Comparison of ENCODE assay signal across 14 mouse cellular contexts in the genomic region with DNA sequence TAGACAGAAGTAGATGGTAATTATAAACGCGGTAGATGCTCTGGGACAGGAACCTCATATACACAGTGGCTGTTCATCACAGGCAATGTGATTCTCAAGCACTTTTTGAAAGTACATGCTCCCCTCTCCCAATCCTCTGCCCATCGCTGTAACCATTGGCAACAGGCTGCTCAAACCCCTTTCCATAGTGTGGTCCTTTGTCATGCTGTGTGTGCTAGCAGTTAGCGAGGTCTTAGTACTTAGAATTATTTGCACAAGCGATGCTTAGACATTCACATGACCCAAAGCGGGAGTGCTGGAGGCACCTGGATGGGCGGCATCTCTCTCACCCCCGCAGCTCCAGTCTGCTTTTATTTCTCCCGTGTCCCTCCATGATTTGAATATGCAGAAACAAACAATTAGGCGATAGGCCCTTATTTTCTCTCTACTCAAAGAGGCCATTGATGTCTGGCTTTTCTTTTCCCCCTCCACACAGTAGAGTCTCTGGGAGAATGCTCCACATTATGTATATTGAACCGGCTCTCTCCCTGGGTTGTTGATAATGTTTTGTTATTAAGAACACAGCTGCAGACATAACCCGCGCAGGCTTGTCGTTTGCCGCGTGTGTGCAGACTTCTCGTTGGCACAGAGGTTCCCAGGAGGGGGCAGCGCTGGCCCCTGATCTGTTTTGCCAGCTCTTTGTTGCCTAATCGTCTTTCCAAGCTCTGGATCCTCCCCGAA. TPM values are rescaled to one million over a fixed set of nuclear protein-coding genes. Genes with fewer than 3 reads are reported as not detected.
A peak's percentile ranks its signal among the peaks of the same experiment; 100 is the strongest.
DNase-seq lines count a peak whose midpoint lies in the region; ATAC-seq and TF ChIP-seq lines count a peak whose summit lies in the region.
"Had no signal": no experiment of that assay in that cellular context is flagged by ENCODE, and none has a peak within 500 bp of the region (broad histone marks: within the 10 kb centered on the region; RNA-seq: fewer than 3 reads in every experiment).

No protein-coding gene starts in this region.

- H3K27me3 ChIP-seq in embryonic facial prominence, embryonic 13.5 days = no peaks in the 10 kb centered on the region
- H3K27me3 ChIP-seq in hindbrain, embryonic 12.5 days = no peaks in the 10 kb centered on the region
- no peaks in the 10 kb centered on the region for H3K27me3 ChIP-seq in midbrain, embryonic 16.5 days (ENCODE audit: control insufficient read depth, insufficient read depth, low read depth, low read length)

- H3K4me3 ChIP-seq in embryonic facial prominence, embryonic 13.5 days = no peak overlapping the region
- no peak overlapping the region for H3K4me3 ChIP-seq in hindbrain, embryonic 12.5 days
- no peak overlapping the region for H3K4me3 ChIP-seq in midbrain, embryonic 16.5 days (ENCODE audit: low read depth, low read length)
- H3K4me3 ChIP-seq: erythroblast, embryonic 14.5 days had no signal

- TF ChIP-seq POLR2A in brain, embryonic 14.5 days (IDR thresholded peaks at IDR 0.05; ENCODE audit: borderline replicate concordance, extremely low read depth, insufficient read depth, insufficient read length, poor library complexity, severe bottlenecking) = no peak

- no peaks in the 10 kb centered on the region for H3K4me1 ChIP-seq in embryonic facial prominence, embryonic 13.5 days
- peaks cover 14% of the 10 kb centered on the region for H3K4me1 ChIP-seq in hindbrain, embryonic 12.5 days
- peaks cover 24% of the 10 kb centered on the region for H3K4me1 ChIP-seq in midbrain, embryonic 16.5 days (ENCODE audit: control insufficient read depth, insufficient read depth, low read length)

- no peak overlapping the region for H3K27ac ChIP-seq in embryonic facial prominence, embryonic 13.5 days
- peak overlapping the region; percentile 83 for H3K27ac ChIP-seq in hindbrain, embryonic 12.5 days
- H3K27ac ChIP-seq in midbrain, embryonic 16.5 days (ENCODE audit: low read length) = peak overlapping the region; percentile 78

- no peak overlapping the region for H3K9ac ChIP-seq in embryonic facial prominence, embryonic 13.5 days
- no peak overlapping the region for H3K9ac ChIP-seq in hindbrain, embryonic 12.5 days
- peak overlapping the region; percentile 4 for H3K9ac ChIP-seq in midbrain, embryonic 16.5 days (ENCODE audit: low read depth, low read length)

- no peaks in the 10 kb centered on the region for H3K9me3 ChIP-seq in embryonic facial prominence, embryonic 13.5 days
- no peaks in the 10 kb centered on the region for H3K9me3 ChIP-seq in hindbrain, embryonic 12.5 days (replicated peaks)
- no peaks in the 10 kb centered on the region for H3K9me3 ChIP-seq in midbrain, embryonic 16.5 days (replicated peaks; ENCODE audit: control insufficient read depth, low read length, poor library complexity, severe bottlenecking)

- no peaks in the 10 kb centered on the region for H3K36me3 ChIP-seq in embryonic facial prominence, embryonic 13.5 days
- H3K36me3 ChIP-seq in hindbrain, embryonic 12.5 days = no peaks in the 10 kb centered on the region
- no peaks in the 10 kb centered on the region for H3K36me3 ChIP-seq in midbrain, embryonic 16.5 days (ENCODE audit: control insufficient read depth, insufficient read depth, low read length)

- no peak for ATAC-seq in embryonic facial prominence, embryonic 13.5 days (ENCODE audit: insufficient number of reproducible peaks, insufficient read depth, low FRiP score, low TSS enrichment, low read depth)
- ATAC-seq in hindbrain, embryonic 12.5 days (ENCODE audit: low FRiP score) = peak; percentile 85
- ATAC-seq in midbrain, embryonic 16.5 days = peak; percentile 88
- ATAC-seq in erythroblast, adult 5-6 weeks (replicated peaks; ENCODE audit: low FRiP score, poor library complexity, severe bottlenecking) = no peak

- peak; percentile 92 for DNase-seq in brain, embryonic 14.5 days (ENCODE audit: low read depth)
- no peak for DNase-seq in kidney, adult 11 months
- DNase-seq in adrenal gland, adult (ENCODE audit: inconsistent age in 2 of 2, low spot score in 1 of 2) = no peak
- no peak for DNase-seq in T-cell, adult 2 months (ENCODE audit: low spot score)
- DNase-seq: adrenal gland, postnatal 10 days; heart, postnatal 10 days; kidney, adult 8-10 months; lung, adult 18-20 months had no signal

- 27% methylated on average over 20 of the region's 20 CpGs for WGBS in embryonic facial prominence, embryonic 13.5 days
- WGBS in hindbrain, embryonic 12.5 days = 19% methylated on average over 20 of the region's 20 CpGs
- 4% methylated on average over 20 of the region's 20 CpGs for WGBS in midbrain, embryonic 16.5 days

- TF ChIP-seq CTCF in brain, embryonic 14.5 days (IDR thresholded peaks at IDR 0.05; ENCODE audit: borderline replicate concordance, extremely low read depth, insufficient read depth, insufficient read length) = no peak

- peak overlapping the region; percentile 7; the same call in 1 of the 2 replicates for H3K4me2 ChIP-seq in embryonic facial prominence, embryonic 13.5 days
- peak overlapping the region; percentile 30 for H3K4me2 ChIP-seq in hindbrain, embryonic 12.5 days (replicated peaks)
- peak overlapping the region; percentile 19 for H3K4me2 ChIP-seq in midbrain, embryonic 16.5 days (ENCODE audit: low read length)

RNA-seq across cellular contexts. Expression of a gene that starts 32.9 kb away (rescaled TPM):
- polyA plus RNA-seq in brain, embryonic 14.5 days (2012; rRNA removed) = 240 and 244 TPM in 2 replicates
- 544 and 631 TPM in 2 replicates for polyA plus RNA-seq in embryonic facial prominence, embryonic 13.5 days (2015; fragmentation: Nextera tagmentation; extraction: Ambion mirVana)
- 542 and 547 TPM in 2 replicates for polyA plus RNA-seq in hindbrain, embryonic 12.5 days (2016; fragmentation: Nextera tagmentation; extraction: Ambion mirVana)
- polyA plus RNA-seq in midbrain, embryonic 16.5 days (2015; fragmentation: Nextera tagmentation; extraction: Ambion mirVana) = 329 and 357 TPM in 2 replicates
- total RNA-seq in erythroblast, adult 5-6 weeks (2015; ENCODE audit: low replicate concordance) = 125 and 151 TPM in 2 replicates
- total RNA-seq in erythroblast, adult 5-6 weeks (2017; ENCODE audit: low replicate concordance) = 77.9 and 87.8 TPM in 2 replicates

RNA-seq across cellular contexts. Expression of a gene that starts 43.8 kb away (rescaled TPM):
- 0.25 and 0.41 TPM in 2 replicates for polyA plus RNA-seq in brain, embryonic 14.5 days (2012; rRNA removed)
- 0.51 and 1.1 TPM in 2 replicates for polyA plus RNA-seq in embryonic facial prominence, embryonic 13.5 days (2015; fragmentation: Nextera tagmentation; extraction: Ambion mirVana)
- polyA plus RNA-seq in hindbrain, embryonic 12.5 days (2016; fragmentation: Nextera tagmentation; extraction: Ambion mirVana) = 0.09 TPM in 2 replicates
- polyA plus RNA-seq in midbrain, embryonic 16.5 days (2015; fragmentation: Nextera tagmentation; extraction: Ambion mirVana) = 0.11 and 0.21 TPM in 2 replicates
- not detected in 2 replicates for total RNA-seq in erythroblast, adult 5-6 weeks (2015; ENCODE audit: low replicate concordance)
- 0.09 TPM in 1 of 2 replicates, not detected in the other for total RNA-seq in erythroblast, adult 5-6 weeks (2017; ENCODE audit: low replicate concordance)
- total RNA-seq: megakaryocyte, adult 5-6 weeks had no signal
- polyA plus RNA-seq: erythroblast, embryonic 14.5 days had no signal

RNA-seq across cellular contexts. Expression of a gene that starts 44.4 kb away (rescaled TPM):
- polyA plus RNA-seq in brain, embryonic 14.5 days (2012; rRNA removed) = 40.9 and 43.4 TPM in 2 replicates
- 27.5 and 30.7 TPM in 2 replicates for polyA plus RNA-seq in embryonic facial prominence, embryonic 13.5 days (2015; fragmentation: Nextera tagmentation; extraction: Ambion mirVana)
- polyA plus RNA-seq in hindbrain, embryonic 12.5 days (2016; fragmentation: Nextera tagmentation; extraction: Ambion mirVana) = 30.8 and 32.7 TPM in 2 replicates
- 14.8 TPM in 2 replicates for polyA plus RNA-seq in midbrain, embryonic 16.5 days (2015; fragmentation: Nextera tagmentation; extraction: Ambion mirVana)
- total RNA-seq in erythroblast, adult 5-6 weeks (2015; ENCODE audit: low replicate concordance) = 48.0 and 57.3 TPM in 2 replicates
- 160 and 298 TPM in 2 replicates for total RNA-seq in erythroblast, adult 5-6 weeks (2017; ENCODE audit: low replicate concordance)

Comparison
In these comparisons a context has a peak if more than half of its experiments do, and no peak if none do; other contexts are left out.
1. ATAC-seq: peak in hindbrain, embryonic 12.5 days (single experiment) and midbrain, embryonic 16.5 days (single experiment); none in embryonic facial prominence, embryonic 13.5 days (single experiment) and erythroblast, adult 5-6 weeks (single experiment).
2. Peak in every context shown above with its lines, with median percentiles within 50 percentile points of each other: H3K4me2 ChIP-seq.